Mouse (Mus musculus) CH12.LX (cell line): Measurements from ENCODE around the gene Egln2. TPM values are rescaled to one million over a fixed set of nuclear protein-coding genes. Genes with fewer than 3 reads are reported as not detected.

Experiments used
- DNase-seq: peaks from one replicate; pipeline ENCODE4 v3.0.0-alpha.2; 2013; ENCODE audit errors: extremely low read depth
- H3K27ac ChIP-seq: 2 replicates; pipeline ENCODE4 v1.5.1; 2012; ENCODE audit warnings: low read depth, mild to moderate bottlenecking, control low read depth, moderate library complexity; ENCODE audit not compliant: insufficient read depth
- H3K27me3 ChIP-seq: replicated peaks from 2 replicates; pipeline ENCODE3; 2012; ENCODE audit warnings: inconsistent platforms
- H3K36me3 ChIP-seq, 2 experiments: replicated peaks in 1 of 2; 2 replicates each; pipeline versions ENCODE3 to v1.6.1; 2012; ENCODE audit warnings: inconsistent platforms in 1 of 2, low read length in 1 of 2, mild to moderate bottlenecking in 1 of 2, mixed read lengths in 1 of 2, moderate library complexity in 1 of 2; ENCODE audit not compliant: control insufficient read depth in 1 of 2, insufficient read depth in 1 of 2
- H3K4me1 ChIP-seq, 2 experiments: 2 replicates each; pipeline ENCODE4 v1.6.1; 2012; ENCODE audit warnings: inconsistent platforms in 1 of 2, moderate library complexity in 1 of 2; ENCODE audit not compliant: insufficient read depth in 2 of 2, control insufficient read depth in 1 of 2
- H3K4me2 ChIP-seq: 2 replicates; pipeline ENCODE4 v1.6.1; 2012; ENCODE audit warnings: low read depth, mild to moderate bottlenecking, control low read depth; ENCODE audit not compliant: poor library complexity, insufficient read depth, severe bottlenecking
- H3K4me3 ChIP-seq, 3 experiments: fragments of 150-350 bp in 1 of 3; sonication (generic) in 1 of 3; replicated peaks in 1 of 3; 2 replicates each; pipeline versions ENCODE3 to v1.5.1; 2011 to 2012; ENCODE audit warnings: low read depth in 2 of 3, low read length in 2 of 3, mild to moderate bottlenecking in 2 of 3, moderate library complexity in 2 of 3, control low read depth in 1 of 3, improper control_type of control experiment in 1 of 3, inconsistent platforms in 1 of 3, mixed read lengths in 1 of 3; ENCODE audit not compliant: poor library complexity in 1 of 3
- H3K79me2 ChIP-seq: replicated peaks from 2 replicates; pipeline ENCODE4 v1.6.1; 2012; ENCODE audit warnings: mild to moderate bottlenecking, moderate library complexity; ENCODE audit not compliant: control insufficient read depth, poor library complexity, insufficient read depth, severe bottlenecking; ENCODE audit errors: extremely low read depth
- H3K9ac ChIP-seq: 2 replicates; pipeline ENCODE4 v1.6.1; 2012; ENCODE audit warnings: low read depth, mild to moderate bottlenecking, control low read depth, moderate library complexity; ENCODE audit not compliant: insufficient read depth
- H3K9me3 ChIP-seq: replicated peaks from 2 replicates; pipeline ENCODE3; 2012; ENCODE audit warnings: low read length, inconsistent platforms, mixed read lengths
- CHD1 ChIP-seq: IDR thresholded peaks from 2 replicates; pipeline ENCODE4 v1.6.1; 2012; ENCODE audit warnings: low read depth, low read length, improper control_type of control experiment, inconsistent platforms
- CHD2 ChIP-seq: IDR thresholded peaks from 2 replicates; pipeline ENCODE4 v1.6.1; 2011; ENCODE audit warnings: low read length, improper control_type of control experiment
- E2F4 ChIP-seq: IDR thresholded peaks from 2 replicates; pipeline ENCODE4 v1.6.1; 2011; ENCODE audit warnings: low read depth, low read length, improper control_type of control experiment; ENCODE audit not compliant: insufficient replicate concordance
- EP300 ChIP-seq: IDR thresholded peaks from 2 replicates; pipeline ENCODE4 v1.6.1; 2011; ENCODE audit warnings: low read length, improper control_type of control experiment
- GABPA ChIP-seq: IDR thresholded peaks from 2 replicates; pipeline ENCODE4 v1.6.1; 2012; ENCODE audit warnings: low read depth, low read length, improper control_type of control experiment, inconsistent platforms; ENCODE audit not compliant: insufficient replicate concordance
- HCFC1 ChIP-seq: IDR thresholded peaks from 2 replicates; pipeline ENCODE4 v1.6.1; 2012; ENCODE audit warnings: low read depth, mild to moderate bottlenecking, inconsistent platforms, low read length, improper control_type of control experiment
- IRF4 ChIP-seq: IDR thresholded peaks from 2 replicates; pipeline ENCODE4 v1.6.1; 2014; ENCODE audit warnings: low read depth, mild to moderate bottlenecking, inconsistent platforms, low read length, improper control_type of control experiment
- KAT2A ChIP-seq: IDR thresholded peaks from 2 replicates; pipeline ENCODE4 v1.6.1; 2012; ENCODE audit warnings: low read length, improper control_type of control experiment, inconsistent platforms; ENCODE audit not compliant: insufficient replicate concordance
- MAFK ChIP-seq: IDR thresholded peaks from 2 replicates; pipeline ENCODE4 v1.6.1; 2011; ENCODE audit warnings: low read length, improper control_type of control experiment; ENCODE audit not compliant: insufficient replicate concordance
- MAX ChIP-seq: IDR thresholded peaks from 2 replicates; pipeline ENCODE4 v1.6.1; 2011; ENCODE audit warnings: low read length, improper control_type of control experiment
- MAZ ChIP-seq: IDR thresholded peaks from 2 replicates; pipeline ENCODE4 v1.6.1; 2012; ENCODE audit warnings: low read depth, mild to moderate bottlenecking, inconsistent platforms, low read length, improper control_type of control experiment, moderate library complexity
- MEF2A ChIP-seq: IDR thresholded peaks from 2 replicates; pipeline ENCODE4 v1.6.1; 2014; ENCODE audit warnings: low read depth, mild to moderate bottlenecking, inconsistent platforms, low read length, improper control_type of control experiment, borderline replicate concordance
- MXI1 ChIP-seq: IDR thresholded peaks from 2 replicates; pipeline ENCODE4 v1.6.1; 2011; ENCODE audit warnings: mild to moderate bottlenecking, low read depth, low read length, improper control_type of control experiment
- NELFE ChIP-seq: IDR thresholded peaks from 2 replicates; pipeline ENCODE4 v1.6.1; 2011; ENCODE audit warnings: low read depth, low read length, improper control_type of control experiment
- NRF1 ChIP-seq: IDR thresholded peaks from 2 replicates; pipeline ENCODE4 v1.6.1; 2014; ENCODE audit warnings: low read depth, mild to moderate bottlenecking, inconsistent platforms, low read length, improper control_type of control experiment, moderate library complexity
- PAX5 ChIP-seq: IDR thresholded peaks from 2 replicates; pipeline ENCODE4 v1.6.1; 2012; ENCODE audit warnings: low read length, inconsistent platforms, mixed read lengths
- POLR2A ChIP-seq: IDR thresholded peaks from 2 replicates; pipeline ENCODE4 v1.6.1; 2011; ENCODE audit warnings: low read depth, mild to moderate bottlenecking, improper control_type of control experiment, low read length
- POLR2AphosphoS2 ChIP-seq: IDR thresholded peaks from 2 replicates; pipeline ENCODE4 v1.6.1; 2011; ENCODE audit warnings: low read depth, low read length, improper control_type of control experiment
- RAD21 ChIP-seq: IDR thresholded peaks from 2 replicates; pipeline ENCODE4 v1.6.1; 2011; ENCODE audit warnings: low read depth, mild to moderate bottlenecking, low read length, improper control_type of control experiment, moderate library complexity
- RCOR1 ChIP-seq: conservative IDR thresholded peaks from 2 replicates; pipeline ENCODE4 v1.6.1; 2012; ENCODE audit warnings: low read depth, mild to moderate bottlenecking, inconsistent platforms, low read length, improper control_type of control experiment
- SIN3A ChIP-seq: IDR thresholded peaks from 2 replicates; pipeline ENCODE4 v1.6.1; 2012; ENCODE audit warnings: low read length, improper control_type of control experiment, inconsistent platforms
- SMC3 ChIP-seq: IDR thresholded peaks from 2 replicates; pipeline ENCODE4 v1.6.1; 2011; ENCODE audit warnings: low read depth, low read length, improper control_type of control experiment
- TBP ChIP-seq: conservative IDR thresholded peaks from 2 replicates; pipeline ENCODE4 v1.6.1; 2011; ENCODE audit warnings: low read depth, low read length, improper control_type of control experiment
- UBTF ChIP-seq: IDR thresholded peaks from 2 replicates; pipeline ENCODE4 v1.6.1; 2012; ENCODE audit warnings: low read depth, mild to moderate bottlenecking, inconsistent platforms, low read length, improper control_type of control experiment, moderate library complexity
- USF2 ChIP-seq: conservative IDR thresholded peaks from 2 replicates; pipeline ENCODE4 v1.6.1; 2011; ENCODE audit warnings: low read depth, low read length, improper control_type of control experiment
- ZC3H11A ChIP-seq: IDR thresholded peaks from 2 replicates; pipeline ENCODE4 v1.6.1; 2012; ENCODE audit warnings: low read depth, mild to moderate bottlenecking, inconsistent platforms, low read length, improper control_type of control experiment
- ZMIZ1 ChIP-seq: IDR thresholded peaks from 2 replicates; pipeline ENCODE4 v1.6.1; 2012; ENCODE audit warnings: low read depth, mild to moderate bottlenecking, inconsistent platforms, low read length, improper control_type of control experiment
- ZNF384 ChIP-seq: IDR thresholded peaks from 2 replicates; pipeline ENCODE4 v1.6.1; 2012; ENCODE audit warnings: low read depth, low read length, improper control_type of control experiment, inconsistent platforms
- dilution Hi-C: fragments of 300-500 bp; cut with MboI; formaldehyde crosslinking; loops from 2 replicates; pipeline ENCODE4 v1.14.3; 2020; ENCODE audit warnings: low sequenced_read_pairs; ENCODE audit not compliant: extremely low pct_unique_long_range_greater_than_20kb, extremely low pct_ligation_motif_present
- in situ Hi-C: fragments of 300-500 bp; cut with MboI; formaldehyde crosslinking; loops from 3 replicates; pipeline ENCODE4 v1.14.3; 2019; ENCODE audit warnings: low sequenced_read_pairs, low pct_ligation_motif_present, low pct_unique_long_range_greater_than_20kb, mixed read lengths
- polyA plus RNA-seq: library from polyadenylated mRNA; unstranded; fragments of >175 nt; gene quantifications from 2 replicates; pipeline ENCODE4 v1.2.1, GENCODE M21; 2012; ENCODE audit warnings: low read depth; ENCODE audit not compliant: insufficient read length
- total RNA-seq, 2 experiments: library from RNA; depleted of rRNA; stranded (reverse); fragments of 300-350 nt in 1 of 2; fragments of >200 nt in 1 of 2; gene quantifications; 2 replicates each; pipeline ENCODE4 v1.2.3; 2012 to 2014

The Egln2 gene
- total and polyA plus RNA-seq, 3 experiments: 37.9 to 115 (median 103) TPM

GRCm38 (mm10) chr7:27136410-27136996 lies 30.1 kb downstream of the Egln2 start:
- in situ Hi-C loops (loop anchor here (25.0 kb wide), 1 partner anchor 374 kb away; the partner anchor contains the start of gene Cyp2b19), dilution Hi-C loops (no loop called here)
- Histone ChIP-seq H3K4me3 (no peak overlapping the region), H3K27me3 (peaks cover 53% of the 10 kb centered on the region), H3K4me2 (no peak overlapping the region), H3K9me3 (peaks cover 6% of the 10 kb centered on the region), H3K9ac (no peak overlapping the region), H3K79me2 (no peaks in the 10 kb centered on the region), H3K36me3 (no peaks in the 10 kb centered on the region), H3K4me1 (no peaks in the 10 kb centered on the region), H3K27ac (no peak overlapping the region)
- no peak for DNase-seq
- TF ChIP-seq RCOR1: no peak
- TF ChIP-seq CHD2: no peak
- no peak for TF ChIP-seq MAFK
- TF ChIP-seq HCFC1: no peak
- no peak for TF ChIP-seq USF2
- TF ChIP-seq TBP: no peak
- TF ChIP-seq RAD21: no peak
- no peak for TF ChIP-seq ZMIZ1
- TF ChIP-seq NELFE: no peak
- TF ChIP-seq SIN3A: no peak
- no peak for TF ChIP-seq SMC3
- TF ChIP-seq GABPA: no peak
- TF ChIP-seq IRF4: no peak
- no peak for TF ChIP-seq CHD1
- no peak for TF ChIP-seq POLR2AphosphoS2
- no peak for TF ChIP-seq MXI1
- TF ChIP-seq MEF2A: no peak

GRCm38 (mm10) chr7:27133757-27134156 lies 32.8 kb downstream of the Egln2 start:
- Histone ChIP-seq H3K4me2 (no peak overlapping the region), H3K27ac (no peak overlapping the region), H3K27me3 (peaks cover 66% of the 10 kb centered on the region), H3K4me3 (no peak overlapping the region), H3K79me2 (no peaks in the 10 kb centered on the region)
- dilution Hi-C loops (no loop called here), in situ Hi-C loops (loop anchor here (25.0 kb wide), 1 partner anchor 371 kb away; the partner anchor contains the start of gene Cyp2b19)
- TF ChIP-seq ZMIZ1 (no peak), HCFC1 (no peak), MEF2A (no peak), CHD1 (no peak), ZNF384 (no peak), ZC3H11A (no peak), SIN3A (no peak), PAX5 (no peak), NRF1 (no peak), KAT2A (no peak), E2F4 (no peak), MAZ (no peak), SMC3 (no peak), MAFK (no peak), GABPA (no peak), MAX (no peak), UBTF (no peak), POLR2A (no peak), RAD21 (no peak), EP300 (no peak)
- TF ChIP-seq, all 38 proteins: peak for 0
- DNase-seq: no peak
- peaks cover 7% of the 10 kb centered on the region for H3K9me3 ChIP-seq
- no peaks in the 10 kb centered on the region for H3K4me1 ChIP-seq
- H3K36me3 ChIP-seq: no peaks in the 10 kb centered on the region
- H3K9ac ChIP-seq: no peak overlapping the region
